Mouse (Mus musculus): ENCODE measurements around the gene Iqch.

DNA sequence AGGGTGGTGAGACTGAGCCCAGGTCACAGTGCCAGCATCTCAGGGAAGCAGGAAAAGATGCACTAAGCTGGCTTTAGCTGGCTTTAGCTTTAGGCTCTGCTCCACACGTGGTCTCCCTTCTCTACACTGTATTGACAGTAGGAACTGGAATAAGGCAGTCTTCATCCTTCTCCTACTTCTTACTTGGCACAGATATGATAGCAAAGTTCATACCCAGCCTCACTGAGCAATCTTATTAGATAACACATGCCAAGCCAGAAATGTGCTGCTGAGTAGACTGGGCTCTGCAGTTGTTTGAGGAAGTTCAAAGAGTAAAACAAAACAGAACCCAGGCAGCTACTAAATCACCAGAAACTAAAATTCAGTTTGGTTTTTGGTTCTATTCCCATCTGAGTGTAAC is 11.3 kb upstream of the Iqch start:
- TF ChIP-seq POLR2A (IDR thresholded peaks at IDR 0.05; ENCODE audit: insufficient read depth, low read length) (no peak), EP300 (IDR thresholded peaks at IDR 0.05; ENCODE audit: insufficient read depth, low read depth, low read length) (no peak)
